Mouse (Mus musculus) cerebellum, postnatal 36 days (tissue): ENCODE data around the gene Hyal3.

Experiments used
- DNase-seq, 2 experiments: peaks; one replicate each; pipeline ENCODE4 v3.0.0; 2021 to 2022; ENCODE audit warnings: mixed read lengths in 2 of 2

The Hyal3 gene

DNA sequence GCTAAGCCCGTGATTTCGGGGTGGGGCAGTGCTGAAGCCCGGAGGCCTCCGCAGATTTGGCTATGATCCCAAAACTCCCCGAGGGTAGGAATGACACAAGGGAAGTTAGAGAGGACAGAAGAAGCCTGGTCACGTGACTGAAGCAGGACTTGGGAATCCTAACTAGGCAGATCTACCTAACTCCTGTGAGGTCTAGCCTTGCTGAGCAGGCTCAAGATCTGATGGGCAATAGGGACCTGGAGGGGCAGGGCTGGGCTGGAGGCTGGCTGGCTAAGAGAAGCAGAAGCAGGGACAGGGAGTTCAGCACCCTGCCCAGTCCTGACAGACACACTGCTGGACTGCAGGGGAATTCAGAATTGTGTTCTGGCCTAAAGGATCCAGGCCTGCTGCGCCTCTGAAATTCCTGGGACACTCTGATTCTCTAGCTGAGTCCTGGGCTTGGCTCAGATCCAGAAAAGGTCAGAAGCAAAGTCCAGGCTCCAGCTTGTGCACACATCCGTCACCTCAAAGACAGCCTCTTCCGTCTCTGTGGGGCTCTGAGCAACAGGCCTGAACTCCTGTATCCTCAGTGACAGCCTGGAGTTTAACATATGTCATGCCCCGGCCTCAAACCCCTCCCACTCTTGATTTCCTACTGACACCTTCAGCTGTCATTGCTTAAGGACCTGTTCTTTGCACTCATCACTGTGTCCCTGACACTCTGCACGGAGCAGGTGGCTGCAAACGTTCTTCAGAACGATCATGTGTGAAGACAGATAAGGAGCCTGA lies 38.3 kb downstream of the Hyal3 start:
- no peak for DNase-seq

GRCm38 (mm10) chr9:107619546-107619879 lies 38.9 kb downstream of the Hyal3 start:
- no peak for DNase-seq

- no peak for DNase-seq
Measured at GRCm38 (mm10) chr9:107620954-107621353, 40.3 kb downstream of the Hyal3 start.

DNA sequence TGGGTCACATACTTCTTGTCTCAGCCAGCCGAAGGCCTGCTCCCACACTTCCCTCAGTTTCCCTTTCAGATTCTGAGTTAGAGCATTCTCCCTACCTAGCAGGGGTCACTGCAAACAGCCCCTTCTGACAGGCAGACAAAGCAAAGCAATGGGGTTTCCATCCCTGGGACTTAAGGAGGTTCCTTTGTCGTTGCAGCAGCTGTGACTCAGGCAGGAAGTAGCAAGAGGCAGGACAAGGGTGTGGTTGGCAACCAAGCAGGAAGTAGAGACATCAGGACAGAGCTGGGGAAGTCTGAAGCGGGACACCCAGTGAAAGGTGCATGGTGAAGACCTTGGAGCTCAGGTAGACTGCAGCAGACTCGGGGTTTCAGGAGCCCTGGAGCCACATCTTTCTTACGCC lies 43.9 kb downstream of the Hyal3 start:
- DNase-seq = no peak

- DNase-seq = no peak
Measured at GRCm38 (mm10) chr9:107624951-107625350, 44.3 kb downstream of the Hyal3 start.

- no peak for DNase-seq
Measured at GRCm38 (mm10) chr9:107625351-107626128, 44.9 kb downstream of the Hyal3 start.

GRCm38 (mm10) chr9:107626158-107626843 lies 45.7 kb downstream of the Hyal3 start:
- DNase-seq = peak in 1 of 2 experiments; percentile 45

- DNase-seq = peak; percentile 65 to 77
Measured at GRCm38 (mm10) chr9:107626844-107627277, 46.2 kb downstream of the Hyal3 start.

DNA sequence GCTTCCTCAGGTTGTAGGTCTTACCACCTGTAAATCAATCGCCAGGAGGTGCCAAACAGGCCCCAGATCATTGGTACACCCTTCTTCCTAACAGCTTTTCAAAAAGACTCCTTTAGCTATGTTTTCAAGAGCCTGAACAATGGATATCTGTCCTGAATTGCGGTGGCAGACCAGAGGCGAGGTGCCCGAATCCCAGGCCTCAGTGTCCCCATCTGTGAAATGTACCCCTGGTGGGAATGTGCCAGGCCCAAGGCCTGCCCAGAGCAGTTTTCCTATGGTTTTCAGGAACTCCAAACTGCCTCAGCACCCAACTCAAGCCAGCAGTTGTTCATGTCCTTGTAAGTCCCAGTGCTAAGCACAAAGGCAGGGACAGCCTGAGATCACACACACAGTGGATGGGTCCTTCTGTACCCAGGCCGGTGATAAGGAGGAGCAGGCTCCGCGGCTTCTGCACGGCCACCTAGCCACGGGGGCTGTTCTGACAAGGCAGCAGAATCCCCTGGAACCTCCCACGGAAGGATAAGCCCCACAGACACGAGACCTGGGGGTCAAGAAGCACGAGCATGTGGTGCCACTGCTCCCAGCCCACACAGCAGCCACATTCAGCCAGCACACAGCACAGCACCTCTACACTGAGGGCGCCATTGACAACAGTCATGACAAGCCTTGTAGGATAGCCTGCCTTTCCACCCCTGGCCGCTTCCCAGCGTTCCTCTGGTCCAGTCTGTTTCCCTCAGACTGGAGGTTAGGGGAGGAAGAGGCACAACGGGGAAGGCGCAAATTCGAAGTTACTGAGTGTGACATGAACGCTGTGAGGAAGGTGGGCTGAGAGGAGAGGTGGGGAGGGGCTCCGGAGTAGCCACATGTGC lies 47.0 kb downstream of the Hyal3 start:
- DNase-seq = no peak

- DNase-seq = no peak
Measured at GRCm38 (mm10) chr9:107628721-107629410, 48.2 kb downstream of the Hyal3 start.

DNA sequence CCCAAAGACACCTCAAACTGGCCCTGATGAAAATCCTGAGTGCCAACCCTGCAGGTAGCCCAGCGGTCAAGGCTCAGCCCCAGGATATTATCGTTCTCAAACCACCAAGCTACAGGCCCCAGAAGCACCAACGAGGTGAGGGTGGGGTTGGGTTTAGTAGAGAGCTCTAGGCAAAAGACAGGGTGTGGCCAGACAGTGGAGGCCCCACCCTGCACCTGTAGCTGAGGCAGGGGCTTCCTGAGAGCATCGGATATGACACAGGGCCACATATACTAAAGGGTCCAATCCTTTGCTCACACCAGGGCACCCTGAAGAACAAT lies 48.8 kb downstream of the Hyal3 start:
- DNase-seq = no peak

- DNase-seq = no peak
Measured at GRCm38 (mm10) chr9:107629901-107630425, 49.3 kb downstream of the Hyal3 start.

DNA sequence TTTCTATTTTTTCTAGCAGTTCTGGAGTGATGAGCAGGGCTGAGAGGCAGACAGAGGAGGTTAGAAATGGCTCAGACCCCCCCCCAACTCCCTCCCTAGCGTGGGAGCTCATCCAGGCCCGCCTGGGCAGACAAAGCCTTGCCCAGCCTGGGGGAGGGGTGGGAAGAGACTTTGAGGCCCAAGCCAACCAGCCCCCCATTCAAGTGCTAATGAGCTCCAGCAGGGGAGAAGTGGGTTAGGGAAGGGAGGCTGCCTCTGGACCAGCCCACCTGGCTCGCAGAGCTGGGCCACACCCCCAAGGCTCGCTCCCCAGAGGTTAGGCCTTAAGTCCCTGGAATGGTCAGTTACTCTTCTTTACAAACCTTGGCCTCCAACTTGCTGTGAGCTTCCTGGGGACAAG lies 50.0 kb downstream of the Hyal3 start:
- no peak for DNase-seq

- DNase-seq = no peak
Measured at GRCm38 (mm10) chr9:107631311-107631826, 50.8 kb downstream of the Hyal3 start.

- DNase-seq = no peak
Measured at GRCm38 (mm10) chr9:107631861-107632260, 51.2 kb downstream of the Hyal3 start.

- no peak for DNase-seq
Measured at GRCm38 (mm10) chr9:107632478-107632877, 51.9 kb downstream of the Hyal3 start.

GRCm38 (mm10) chr9:107633091-107633660 lies 52.6 kb downstream of the Hyal3 start:
- peak; percentile 39 to 51 for DNase-seq

DNA sequence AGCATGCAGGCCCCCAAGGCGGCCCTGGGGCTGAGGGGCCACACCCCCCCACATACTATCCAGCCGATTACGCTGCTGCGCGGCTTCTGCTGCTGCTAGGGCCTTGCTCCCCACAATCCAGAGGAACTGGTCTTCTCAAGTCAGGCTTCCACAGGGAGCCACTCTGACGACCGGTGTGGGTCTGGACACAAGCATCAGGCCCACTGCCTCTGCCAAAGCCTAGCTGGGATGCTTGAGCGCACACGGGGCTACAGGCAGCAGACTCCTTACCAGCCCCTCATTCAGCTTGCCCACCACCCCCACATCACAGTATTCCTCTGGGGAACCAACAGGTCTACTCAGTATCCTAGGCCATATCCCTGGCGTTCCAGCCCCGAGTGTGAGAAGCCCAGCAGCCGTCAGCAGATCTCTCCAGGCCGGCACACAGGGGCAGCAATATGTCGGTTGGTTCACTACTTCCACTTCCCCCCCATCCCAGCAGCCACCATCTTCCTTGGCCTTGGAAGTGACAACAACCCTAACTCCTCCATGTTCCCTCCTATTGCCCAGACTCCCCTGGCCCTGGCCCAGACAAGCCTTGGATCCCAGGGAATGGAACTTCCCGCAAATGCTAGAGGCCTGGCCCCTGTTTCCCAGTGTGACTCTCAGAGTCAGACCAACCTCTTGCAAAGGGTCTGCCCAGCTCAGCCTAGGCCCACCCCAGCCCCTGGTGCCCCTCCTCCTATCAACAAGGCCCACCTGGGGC lies 53.2 kb downstream of the Hyal3 start:
- DNase-seq = peak; percentile 45 to 46

GRCm38 (mm10) chr9:107634406-107635278 lies 54.0 kb downstream of the Hyal3 start:
- no peak for DNase-seq
